Mouse (Mus musculus): ENCODE measurements around the gene Idh2. TPM values are rescaled to one million over a fixed set of nuclear protein-coding genes. Genes with fewer than 3 reads are reported as not detected.

Idh2 gene
- total RNA-seq, 2 experiments from 2014 or later = 11.7 to 14.7 TPM

- no peak for ATAC-seq (replicated peaks; ENCODE audit: low FRiP score, poor library complexity, severe bottlenecking)
Measured at GRCm38 (mm10) chr7:80129278-80129677, 14.1 kb upstream of the Idh2 start.

DNA sequence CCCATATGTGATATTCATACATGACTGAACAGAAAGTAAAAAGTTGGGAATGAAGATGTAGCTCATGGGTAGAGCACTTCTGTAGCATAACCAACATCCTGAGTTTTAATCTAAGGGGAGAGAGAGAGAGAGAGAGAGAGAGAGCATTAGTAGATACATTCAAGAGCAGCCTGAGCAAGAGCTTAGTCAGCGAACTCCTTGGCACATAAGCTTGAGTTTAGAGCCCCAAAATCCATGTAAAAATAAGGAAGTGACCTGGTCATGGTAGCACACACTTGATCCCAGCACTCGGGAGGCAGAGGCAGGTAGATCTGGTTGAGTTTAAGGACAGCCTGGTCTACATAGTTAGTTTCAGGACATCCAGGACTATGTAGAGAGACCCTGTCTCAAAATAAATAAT, 8.5 kb upstream of the Idh2 start:
- ATAC-seq (replicated peaks; ENCODE audit: low FRiP score, poor library complexity, severe bottlenecking) = no peak

- ATAC-seq (replicated peaks; ENCODE audit: low FRiP score, poor library complexity, severe bottlenecking) = no peak
Measured at GRCm38 (mm10) chr7:80123115-80123514, 7.9 kb upstream of the Idh2 start.

- ATAC-seq (replicated peaks; ENCODE audit: low FRiP score, poor library complexity, severe bottlenecking) = no peak
Measured at GRCm38 (mm10) chr7:80121083-80121482, 5.9 kb upstream of the Idh2 start.

DNA sequence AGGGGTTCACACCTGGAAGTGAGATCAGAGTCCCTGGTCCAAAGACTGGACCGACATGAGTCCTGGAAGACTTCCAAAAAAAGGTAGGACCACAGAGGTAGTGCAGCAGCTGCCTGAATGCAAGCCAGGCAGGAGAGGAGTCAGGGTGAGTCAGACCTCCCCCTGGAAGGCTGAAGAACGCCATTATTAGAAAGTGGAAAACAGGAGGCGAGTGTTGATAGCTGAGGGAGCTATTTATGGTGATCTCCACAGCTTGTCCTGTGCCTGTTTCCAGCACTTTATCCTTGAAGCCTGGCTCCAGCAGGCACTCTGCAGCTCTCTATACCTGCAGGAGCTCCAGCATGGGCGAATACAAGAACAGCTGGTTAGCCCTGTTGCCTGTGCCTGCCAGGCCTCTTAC, 4.0 kb upstream of the Idh2 start:
- no peak for ATAC-seq (replicated peaks; ENCODE audit: low FRiP score, poor library complexity, severe bottlenecking)

- no peak for ATAC-seq (replicated peaks; ENCODE audit: low FRiP score, poor library complexity, severe bottlenecking)
Measured at GRCm38 (mm10) chr7:80116158-80116557, 966 bp upstream of the Idh2 start.

DNA sequence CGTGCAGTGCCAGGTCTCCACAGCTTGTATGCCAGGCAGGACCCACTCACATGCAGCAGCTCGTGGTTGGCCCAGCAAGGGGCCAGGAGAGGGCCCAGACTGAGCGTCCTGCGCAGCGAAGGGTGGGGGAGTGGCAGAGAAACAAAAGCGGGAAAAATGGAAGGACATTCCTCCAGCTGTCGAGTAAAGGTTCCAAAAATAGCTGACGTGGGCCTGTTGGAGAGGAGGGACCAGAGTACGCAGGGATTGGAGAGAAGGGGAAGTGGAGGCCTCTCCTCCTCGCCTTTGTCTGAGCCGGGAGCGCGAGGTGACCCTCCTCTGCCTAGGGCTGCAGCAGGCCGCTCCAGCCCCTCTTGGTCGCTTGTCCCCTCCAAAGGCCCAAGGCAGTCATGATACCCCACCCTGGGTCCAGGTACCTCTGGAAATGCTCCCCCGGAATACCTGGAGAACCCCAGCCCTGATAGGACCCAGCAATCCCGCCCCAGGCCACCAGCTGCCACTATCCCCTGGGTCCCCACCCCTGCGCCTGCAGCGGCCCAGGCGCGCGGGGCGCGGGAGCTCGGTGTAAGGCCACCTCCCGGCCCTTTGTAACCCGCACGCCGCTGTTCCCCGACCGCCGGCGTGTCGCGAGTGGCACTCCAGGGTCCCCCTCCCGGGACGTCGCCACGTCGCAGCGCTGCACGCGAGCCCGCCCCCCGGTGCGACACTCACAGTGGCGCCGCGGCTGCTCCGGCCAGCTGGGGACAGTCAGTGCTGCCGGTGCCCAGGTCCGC, 555 bp downstream of the Idh2 start:
- 0 out of 2 replicates have a peak, but pooled peaks have one; percentile 16 for ATAC-seq (replicated peaks; ENCODE audit: low FRiP score, poor library complexity, severe bottlenecking)

GRCm38 (mm10) chr7:80113989-80114388, 1.2 kb downstream of the Idh2 start:
- ATAC-seq (replicated peaks; ENCODE audit: low FRiP score, poor library complexity, severe bottlenecking) = no peak

GRCm38 (mm10) chr7:80111066-80112045, 3.8 kb downstream of the Idh2 start:
- no peak for ATAC-seq (replicated peaks; ENCODE audit: low FRiP score, poor library complexity, severe bottlenecking)

- no peak for ATAC-seq (replicated peaks; ENCODE audit: low FRiP score, poor library complexity, severe bottlenecking)
Measured at GRCm38 (mm10) chr7:80106441-80106840, 8.8 kb downstream of the Idh2 start.

- no peak for ATAC-seq (replicated peaks; ENCODE audit: low FRiP score, poor library complexity, severe bottlenecking)
Measured at GRCm38 (mm10) chr7:80105637-80106390, 9.4 kb downstream of the Idh2 start.

GRCm38 (mm10) chr7:80103335-80103734, 11.9 kb downstream of the Idh2 start:
- ATAC-seq (replicated peaks; ENCODE audit: low FRiP score, poor library complexity, severe bottlenecking) = no peak

- no peak for ATAC-seq (replicated peaks; ENCODE audit: low FRiP score, poor library complexity, severe bottlenecking)
Measured at GRCm38 (mm10) chr7:80098389-80098976, 16.7 kb downstream of the Idh2 start.

GRCm38 (mm10) chr7:80095598-80096309, 19.4 kb downstream of the Idh2 start:
- no peak for ATAC-seq (replicated peaks; ENCODE audit: low FRiP score, poor library complexity, severe bottlenecking)

- ATAC-seq (replicated peaks; ENCODE audit: low FRiP score, poor library complexity, severe bottlenecking) = no peak
Measured at GRCm38 (mm10) chr7:80094481-80094880, 20.7 kb downstream of the Idh2 start.

DNA sequence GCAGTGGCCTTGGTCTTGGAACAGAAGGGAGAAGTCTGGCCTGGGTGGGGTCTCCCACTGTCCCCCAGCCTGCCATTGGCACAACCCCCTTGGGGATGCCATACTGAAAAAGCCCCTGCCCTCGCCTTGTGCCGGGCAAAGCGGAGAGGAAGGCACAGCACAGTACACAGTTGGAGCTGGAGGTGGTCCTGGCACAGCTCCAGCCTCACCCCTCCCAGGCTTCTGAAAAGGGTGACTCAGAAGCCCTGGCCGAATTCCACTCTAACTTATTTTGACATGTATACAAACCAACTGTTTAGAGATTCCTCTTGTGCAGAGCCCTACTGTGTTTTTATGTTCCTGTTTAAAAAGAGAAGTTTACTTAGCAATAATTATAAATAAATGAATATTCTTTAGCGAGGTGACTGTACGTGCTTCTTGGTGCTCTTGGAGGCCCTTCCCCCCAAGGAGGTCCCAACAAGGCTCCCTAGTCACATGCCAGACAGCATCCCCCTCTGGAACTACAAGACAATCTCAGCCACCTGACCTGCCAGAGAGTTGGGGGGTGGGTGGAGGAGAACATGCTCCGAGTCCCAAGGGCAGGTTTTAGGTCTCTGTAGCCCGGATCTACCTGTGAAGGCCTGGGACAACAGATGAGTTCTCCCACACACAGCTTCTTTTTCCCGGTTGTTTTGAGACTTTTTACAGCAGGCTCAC, 22.7 kb downstream of the Idh2 start:
- no peak for ATAC-seq (replicated peaks; ENCODE audit: low FRiP score, poor library complexity, severe bottlenecking)

DNA sequence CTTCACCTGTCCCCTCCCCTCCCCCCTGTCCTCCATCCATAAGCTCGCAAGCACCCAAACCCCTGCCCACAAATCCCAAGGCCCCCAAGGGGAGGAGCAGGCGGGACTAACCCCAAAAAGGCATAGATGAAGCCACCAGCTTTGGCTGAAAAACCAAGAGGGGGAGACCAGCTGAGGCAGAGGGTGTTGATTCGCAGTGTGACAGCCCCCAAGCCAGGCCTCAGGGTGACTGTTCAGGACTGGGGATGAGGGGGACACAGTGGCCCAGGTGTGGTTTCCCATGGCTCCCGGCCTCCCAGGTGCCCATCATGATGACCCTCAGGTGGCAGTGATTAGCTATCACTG, 23.4 kb downstream of the Idh2 start:
- no peak for ATAC-seq (replicated peaks; ENCODE audit: low FRiP score, poor library complexity, severe bottlenecking)

GRCm38 (mm10) chr7:80091004-80091865, 24.0 kb downstream of the Idh2 start:
- no peak for ATAC-seq (replicated peaks; ENCODE audit: low FRiP score, poor library complexity, severe bottlenecking)

Measured in erythroid progenitor cell, adult 5-6 weeks (primary cell).